Mouse (Mus musculus) embryonic facial prominence, embryonic 11.5 days (tissue): Measurements from ENCODE around the gene Edn3. TPM values are rescaled to one million over a fixed set of nuclear protein-coding genes. Genes with fewer than 3 reads are reported as not detected.

Source experiments
- ATAC-seq: fragments of 200-750 bp; cut with Nextera tagmentation; replicated peaks from 2 replicates; pipeline ENCODE4 v1.8.0; 2017; ENCODE audit warnings: low read depth; ENCODE audit not compliant: insufficient number of reproducible peaks, low FRiP score, low TSS enrichment
- DNase-seq: peaks from one replicate; pipeline ENCODE4 v3.0.0-alpha.2; 2015; ENCODE audit warnings: low spot score
- H3K27ac ChIP-seq: fragments of 300-500 bp; sonication (generic); replicated peaks from 2 replicates; pipeline ENCODE4 v1.5.1; 2014; ENCODE audit warnings: mild to moderate bottlenecking, low read depth, low read length, control low read depth
- H3K27me3 ChIP-seq: fragments of 300-500 bp; sonication (generic); 2 replicates; pipeline ENCODE4 v1.6.1; 2014; ENCODE audit warnings: mild to moderate bottlenecking, low read length, moderate library complexity, mixed read lengths; ENCODE audit not compliant: control insufficient read depth, insufficient read depth
- H3K36me3 ChIP-seq: fragments of 300-500 bp; sonication (generic); replicated peaks from 2 replicates; pipeline ENCODE4 v1.6.1; 2014; ENCODE audit warnings: low read depth, mild to moderate bottlenecking, low read length, moderate library complexity, mixed read lengths; ENCODE audit not compliant: control insufficient read depth, insufficient read depth
- H3K4me1 ChIP-seq: fragments of 300-500 bp; sonication (generic); 2 replicates; pipeline ENCODE4 v1.6.1; 2014; ENCODE audit warnings: low read length, mixed read lengths; ENCODE audit not compliant: control insufficient read depth, insufficient read depth
- H3K4me2 ChIP-seq: fragments of 300-500 bp; sonication (generic); 2 replicates; pipeline ENCODE4 v1.6.1; 2014; ENCODE audit warnings: low read depth, mild to moderate bottlenecking, control low read depth, low read length, moderate library complexity
- H3K4me3 ChIP-seq: fragments of 300-500 bp; sonication (generic); 2 replicates; pipeline ENCODE4 v1.5.1; 2014; ENCODE audit warnings: low read depth, low read length, control low read depth
- H3K9ac ChIP-seq: fragments of 300-500 bp; sonication (generic); replicated peaks from 2 replicates; pipeline ENCODE4 v1.6.1; 2014; ENCODE audit warnings: mild to moderate bottlenecking, control low read depth, low read length
- H3K9me3 ChIP-seq: fragments of 300-500 bp; sonication (generic); replicated peaks from 2 replicates; pipeline ENCODE4 v1.6.1; 2016; ENCODE audit warnings: mild to moderate bottlenecking, low read length, inconsistent platforms, mixed read lengths; ENCODE audit not compliant: control insufficient read depth
- WGBS: fragments of 180-500 bp; shearing (Covaris S2); extraction: QIAGEN DNeasy Blood & Tissue Kit; methylation state at CpG from one replicate; pipeline ENCODE4 v1.1.7; 2014; 5-methylcytosine and 5-hydroxymethylcytosine counted together
- polyA plus RNA-seq: library from polyadenylated mRNA; unstranded; fragments of >200 nt; fragmentation: Nextera tagmentation; extraction: Ambion mirVana; gene quantifications from 2 replicates; pipeline ENCODE4 v1.2.1, GENCODE M21; 2014

Edn3 gene
- polyA plus RNA-seq, result 18.6 and 19.5 TPM in 2 replicates

- WGBS, result under 1% methylated on average over 48 of the region's 48 CpGs
- H3K36me3 ChIP-seq, result no peaks in the 10 kb centered on the region
- H3K4me1 ChIP-seq, result peaks cover 4% of the 10 kb centered on the region; the same call in 1 of the 2 replicates
- H3K9ac ChIP-seq, result peak within 1 kb of the TSS; percentile 80
- no peaks in the 10 kb centered on the region for H3K27me3 ChIP-seq
- 0 out of 2 replicates have a peak within 1 kb of the TSS, but pooled peaks have one; percentile 6 for H3K27ac ChIP-seq
- ATAC-seq (peak; percentile 64), DNase-seq (peak; percentile 59)
- no peaks in the 10 kb centered on the region for H3K9me3 ChIP-seq
- peak within 1 kb of the TSS; percentile 53 for H3K4me3 ChIP-seq
- H3K4me2 ChIP-seq, result peak within 1 kb of the TSS; percentile 89
These were observed at the start of gene Edn3 for GRCm38 (mm10) chr2:174760479-174761121. TSS of gene Edn3 (plus strand) at chr2:174760619.

GRCm38 (mm10) chr2:174712043-174712442 lies 48.4 kb upstream of the Edn3 start:
- Histone ChIP-seq H3K36me3 (no peaks in the 10 kb centered on the region), H3K9me3 (no peaks in the 10 kb centered on the region), H3K27ac (no peak overlapping the region), H3K27me3 (no peaks in the 10 kb centered on the region), H3K4me3 (no peak overlapping the region), H3K4me1 (no peaks in the 10 kb centered on the region), H3K9ac (no peak overlapping the region), H3K4me2 (no peak overlapping the region)
- DNase-seq, result no peak
- ATAC-seq, result no peak
- WGBS, result 89% methylated on average over 1 of the region's 1 CpGs

- Histone ChIP-seq H3K4me2 (no peak overlapping the region), H3K27me3 (no peaks in the 10 kb centered on the region), H3K4me3 (no peak overlapping the region), H3K9ac (no peak overlapping the region), H3K27ac (no peak overlapping the region), H3K36me3 (no peaks in the 10 kb centered on the region), H3K4me1 (no peaks in the 10 kb centered on the region), H3K9me3 (no peaks in the 10 kb centered on the region)
- ATAC-seq, result peak; percentile 34; the same call in 1 of the 2 replicates
- no peak for DNase-seq
These were observed 44.5 kb upstream of the Edn3 start for GRCm38 (mm10) chr2:174715938-174716337.

GRCm38 (mm10) chr2:174717857-174718256 lies 42.6 kb upstream of the Edn3 start:
- Histone ChIP-seq H3K4me3 (no peak overlapping the region), H3K4me2 (no peak overlapping the region), H3K36me3 (no peaks in the 10 kb centered on the region), H3K9me3 (no peaks in the 10 kb centered on the region), H3K27me3 (no peaks in the 10 kb centered on the region), H3K27ac (no peak overlapping the region), H3K4me1 (no peaks in the 10 kb centered on the region), H3K9ac (no peak overlapping the region)
- ATAC-seq, result no peak
- DNase-seq, result no peak
- 91% methylated on average over 4 of the region's 4 CpGs for WGBS

- no peak overlapping the region for H3K4me2 ChIP-seq
- 67% methylated on average over 10 of the region's 10 CpGs for WGBS
- peak; percentile 52; the same call in 1 of the 2 replicates for ATAC-seq
- peak; percentile 50 for DNase-seq
- no peaks in the 10 kb centered on the region for H3K27me3 ChIP-seq
- H3K27ac ChIP-seq, result no peak overlapping the region
- no peaks in the 10 kb centered on the region for H3K4me1 ChIP-seq
- H3K9ac ChIP-seq, result no peak overlapping the region
- no peaks in the 10 kb centered on the region for H3K36me3 ChIP-seq
- H3K9me3 ChIP-seq, result no peaks in the 10 kb centered on the region
- H3K4me3 ChIP-seq, result no peak overlapping the region
These were observed 33.1 kb upstream of the Edn3 start for GRCm38 (mm10) chr2:174727114-174727823.

- 82% methylated on average over 5 of the region's 5 CpGs for WGBS
- peaks cover 2% of the 10 kb centered on the region; the same call in 1 of the 2 replicates for H3K4me1 ChIP-seq
- H3K27ac ChIP-seq, result no peak overlapping the region
- DNase-seq, result no peak
- H3K36me3 ChIP-seq, result no peaks in the 10 kb centered on the region
- ATAC-seq, result no peak
- no peak overlapping the region for H3K4me3 ChIP-seq
- H3K27me3 ChIP-seq, result no peaks in the 10 kb centered on the region
- no peaks in the 10 kb centered on the region for H3K9me3 ChIP-seq
- H3K9ac ChIP-seq, result no peak overlapping the region
- no peak overlapping the region for H3K4me2 ChIP-seq
These were observed 28.5 kb upstream of the Edn3 start for GRCm38 (mm10) chr2:174731939-174732338.

GRCm38 (mm10) chr2:174735270-174735669 lies 25.1 kb upstream of the Edn3 start:
- DNase-seq (no peak), ATAC-seq (no peak)
- WGBS, result 83% methylated on average over 1 of the region's 1 CpGs
- H3K9me3 ChIP-seq, result no peaks in the 10 kb centered on the region
- H3K4me2 ChIP-seq, result no peak overlapping the region
- H3K27ac ChIP-seq, result no peak overlapping the region
- no peaks in the 10 kb centered on the region for H3K36me3 ChIP-seq
- no peaks in the 10 kb centered on the region for H3K27me3 ChIP-seq
- H3K4me3 ChIP-seq, result no peak overlapping the region
- no peak overlapping the region for H3K9ac ChIP-seq
- H3K4me1 ChIP-seq, result peaks cover 2% of the 10 kb centered on the region; the same call in 1 of the 2 replicates

GRCm38 (mm10) chr2:174747182-174747581 lies 13.2 kb upstream of the Edn3 start:
- Histone ChIP-seq H3K4me2 (no peak overlapping the region), H3K27me3 (no peaks in the 10 kb centered on the region), H3K36me3 (no peaks in the 10 kb centered on the region), H3K4me1 (no peaks in the 10 kb centered on the region), H3K27ac (no peak overlapping the region), H3K9ac (no peak overlapping the region), H3K9me3 (no peaks in the 10 kb centered on the region), H3K4me3 (no peak overlapping the region)
- ATAC-seq, result no peak
- whole genome bisulfite sequencing, result 83% methylated on average over 1 of the region's 1 CpGs
- DNase-seq, result no peak
